Mouse (Mus musculus) testis, postnatal 10 days (tissue): Measurements from ENCODE around the gene Pax8.

Experiments
- DNase-seq: peaks from one replicate; pipeline ENCODE4 v3.0.0; 2021; ENCODE audit warnings: low spot score

Pax8 gene

DNA sequence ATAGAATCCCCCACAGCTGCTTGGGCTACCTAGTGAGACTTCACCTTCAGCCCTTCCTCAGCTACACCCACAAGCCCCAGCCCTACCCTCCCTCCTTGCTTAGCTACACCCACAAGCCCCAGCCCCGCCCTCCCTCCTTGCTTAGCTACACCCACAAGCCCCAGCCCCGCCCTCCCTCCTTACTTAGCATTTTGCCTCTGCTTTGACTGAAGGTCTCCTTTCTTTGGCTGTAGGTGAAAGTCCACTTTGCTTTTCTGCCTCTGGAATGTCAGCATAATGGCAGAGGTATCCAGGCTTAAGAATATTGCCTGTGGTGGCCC, 14.6 kb downstream of the Pax8 start:
- DNase-seq, result no peak

DNA sequence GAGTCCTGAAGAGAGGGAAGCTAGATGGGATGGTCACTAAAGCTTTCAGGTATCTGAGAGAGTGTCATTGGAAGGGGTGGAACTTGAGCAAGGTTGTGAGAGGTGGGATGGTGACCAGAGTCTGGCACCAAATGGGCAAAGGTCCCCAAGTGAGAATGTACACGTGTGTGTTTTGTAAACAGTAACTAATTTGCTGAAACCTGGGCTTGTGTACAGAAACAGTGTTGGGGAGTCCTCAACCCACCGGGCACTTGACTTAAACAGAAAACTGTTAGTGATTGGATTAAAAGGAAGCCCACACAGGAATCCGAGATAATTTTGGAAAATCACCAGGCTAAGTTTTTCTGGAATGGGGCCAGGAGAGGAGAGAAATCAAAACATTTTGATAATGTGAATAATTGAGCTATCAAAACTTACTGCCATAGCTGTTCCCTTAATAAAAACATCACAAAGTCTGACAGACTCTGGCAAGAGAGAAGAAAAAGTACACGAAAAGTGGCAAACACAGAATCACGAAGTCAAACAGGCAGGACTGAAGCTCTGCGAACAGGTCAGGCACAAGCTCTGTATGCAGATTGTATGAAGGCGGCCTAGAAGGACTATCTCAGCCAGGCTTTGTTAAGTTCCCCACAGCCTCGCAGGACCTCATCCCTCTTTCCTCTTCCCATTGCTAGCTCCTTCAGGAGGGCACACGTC, 15.1 kb downstream of the Pax8 start:
- no peak for DNase-seq

DNA sequence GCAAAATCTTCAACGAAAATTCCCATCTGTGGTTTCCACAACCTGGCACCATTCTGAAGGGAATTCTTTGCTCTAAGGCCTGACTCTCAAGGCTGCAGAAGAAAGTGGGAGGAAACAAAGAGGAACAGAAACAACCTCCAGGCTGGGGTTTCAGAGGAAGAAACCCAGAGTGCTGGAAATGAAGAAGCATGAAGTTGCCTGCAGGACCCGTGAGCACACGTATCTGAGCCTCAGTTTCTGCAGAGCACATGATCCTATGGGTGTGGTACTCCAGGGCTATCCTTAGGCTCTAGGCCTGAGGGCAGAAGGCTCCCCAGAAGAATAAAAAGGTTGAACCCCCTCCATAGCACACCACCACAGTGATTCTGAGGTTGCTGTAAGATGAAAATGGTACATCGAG, 18.6 kb downstream of the Pax8 start:
- DNase-seq, result no peak

DNA sequence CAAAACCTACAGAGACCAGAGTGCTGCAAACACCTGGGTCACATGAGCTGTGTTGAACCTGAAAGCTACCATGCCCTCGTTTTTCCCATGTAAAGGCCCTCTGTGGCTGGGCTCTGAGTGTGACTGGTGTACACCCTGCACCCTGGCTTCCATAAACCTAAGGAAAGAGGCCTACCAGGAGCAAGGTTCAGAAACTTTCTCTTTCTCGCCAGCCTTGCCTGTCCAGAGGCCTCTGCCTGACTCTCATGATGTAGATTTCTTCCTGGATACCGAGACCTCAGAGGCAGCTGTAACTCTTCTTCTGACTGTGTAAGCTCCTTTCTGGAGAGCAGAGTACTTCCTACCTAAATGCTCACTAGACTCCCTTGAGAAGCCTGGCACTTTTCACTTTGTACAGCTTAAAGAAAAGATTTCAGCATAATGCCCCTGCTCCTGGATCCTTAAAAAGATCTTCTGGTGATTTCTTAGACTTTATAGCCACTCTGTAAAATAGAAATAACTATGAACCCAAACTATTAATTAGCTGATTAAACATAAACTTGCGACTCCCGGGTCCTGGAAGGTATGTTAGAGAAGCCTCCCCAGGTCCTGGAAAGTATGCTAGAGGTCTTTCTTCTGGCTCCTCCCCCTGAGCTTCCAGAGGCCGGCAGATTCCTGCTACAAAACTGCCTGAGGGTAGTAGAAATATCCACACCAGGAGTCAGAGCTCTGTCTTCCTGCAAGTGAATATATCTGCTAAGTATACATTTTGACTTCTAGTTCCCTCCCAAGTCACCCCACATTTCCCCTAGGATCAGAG, 20.1 kb downstream of the Pax8 start:
- no peak for DNase-seq

DNA sequence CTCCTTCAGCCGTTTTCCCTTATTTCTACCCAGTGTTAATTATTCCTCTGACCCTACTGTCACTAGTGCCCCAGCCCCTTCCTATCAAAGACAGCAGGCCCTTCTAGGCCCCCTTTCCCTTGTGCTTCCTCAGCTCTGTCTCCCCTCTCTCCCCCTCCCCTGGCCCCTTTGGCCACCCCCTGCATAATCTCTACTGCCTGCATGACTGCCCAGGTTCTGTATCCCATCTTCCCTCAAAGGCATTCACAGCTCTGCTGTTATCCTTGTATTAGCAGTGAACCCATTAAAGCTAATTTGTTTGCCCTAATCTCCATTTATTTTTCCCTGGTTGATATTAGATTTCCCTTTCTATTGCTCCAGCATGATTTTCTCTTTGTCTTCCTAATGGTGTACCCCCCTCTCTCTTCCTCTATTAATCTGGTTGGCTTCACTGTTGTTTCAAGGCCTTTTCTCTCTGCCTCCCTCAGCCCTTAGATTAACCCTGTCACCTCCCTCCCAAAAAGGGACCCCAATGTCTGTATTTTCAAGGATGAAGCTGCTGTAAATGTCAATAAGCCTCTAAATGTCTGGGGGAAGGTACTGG, 20.9 kb downstream of the Pax8 start:
- no peak for DNase-seq

DNA sequence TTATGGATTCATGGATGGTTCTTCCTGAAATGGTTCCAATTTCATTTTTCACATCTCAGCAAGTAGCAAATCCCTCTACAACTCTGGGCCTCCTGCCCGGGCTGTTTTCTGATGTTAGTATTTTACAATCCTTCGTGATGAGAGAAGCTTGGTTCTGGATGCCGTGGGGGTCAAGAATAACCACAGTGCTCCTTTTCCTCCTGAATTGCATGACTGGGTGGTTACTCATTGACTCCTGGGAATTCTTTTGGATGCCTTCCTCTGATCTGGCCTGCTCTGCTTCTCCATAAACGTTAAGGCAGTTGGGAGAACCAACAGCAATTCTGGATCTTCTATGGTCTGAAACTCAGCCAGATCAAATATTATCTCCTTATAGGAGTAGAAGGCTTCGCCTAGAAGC, 22.2 kb downstream of the Pax8 start:
- DNase-seq, result no peak

DNA sequence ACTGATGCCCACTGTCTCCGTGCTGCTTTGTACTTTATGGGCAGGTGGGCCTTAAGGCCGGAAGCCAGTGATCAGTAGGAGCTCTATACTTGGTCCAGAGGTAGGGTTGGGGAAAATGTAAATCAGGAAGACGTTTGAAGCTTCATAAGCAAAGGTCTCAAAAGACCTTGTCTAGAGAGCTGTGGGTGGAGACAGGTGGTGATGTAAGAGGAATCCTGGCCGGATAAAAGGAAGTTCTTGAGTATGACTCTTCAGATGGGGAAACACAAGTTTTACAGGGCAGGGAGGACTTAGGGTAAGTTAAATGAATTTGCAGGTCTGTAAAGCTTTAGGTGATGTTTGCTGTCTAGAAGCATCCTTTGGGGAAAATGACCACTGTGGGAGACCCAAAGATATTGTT, 26.3 kb downstream of the Pax8 start:
- no peak for DNase-seq

DNA sequence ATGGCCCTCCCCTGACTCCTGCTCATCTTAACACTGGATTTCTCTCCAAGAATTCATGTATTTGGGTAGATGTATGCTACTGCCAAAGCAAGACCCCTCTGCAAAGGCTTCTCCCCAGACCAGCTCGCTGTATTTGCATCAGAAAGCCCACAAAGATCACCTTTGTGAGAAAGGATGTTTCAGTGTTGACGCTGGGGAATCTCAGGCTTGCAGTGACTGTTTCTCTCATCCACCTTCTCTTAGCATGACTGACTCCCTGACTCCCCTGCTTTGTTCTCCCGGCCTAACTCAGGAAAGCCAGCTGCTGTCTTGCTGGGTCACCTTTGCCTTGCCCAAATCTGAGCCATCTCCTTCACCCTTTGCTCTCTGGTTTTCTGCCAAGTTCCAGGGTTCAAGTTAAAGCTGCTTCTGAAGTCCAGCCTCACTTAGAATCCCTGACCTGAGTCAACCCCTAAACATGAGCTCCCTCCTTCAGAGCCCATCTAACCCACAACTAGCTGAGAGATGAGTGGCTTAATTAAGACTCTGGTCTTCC, 32.1 kb downstream of the Pax8 start:
- DNase-seq, result no peak

DNA sequence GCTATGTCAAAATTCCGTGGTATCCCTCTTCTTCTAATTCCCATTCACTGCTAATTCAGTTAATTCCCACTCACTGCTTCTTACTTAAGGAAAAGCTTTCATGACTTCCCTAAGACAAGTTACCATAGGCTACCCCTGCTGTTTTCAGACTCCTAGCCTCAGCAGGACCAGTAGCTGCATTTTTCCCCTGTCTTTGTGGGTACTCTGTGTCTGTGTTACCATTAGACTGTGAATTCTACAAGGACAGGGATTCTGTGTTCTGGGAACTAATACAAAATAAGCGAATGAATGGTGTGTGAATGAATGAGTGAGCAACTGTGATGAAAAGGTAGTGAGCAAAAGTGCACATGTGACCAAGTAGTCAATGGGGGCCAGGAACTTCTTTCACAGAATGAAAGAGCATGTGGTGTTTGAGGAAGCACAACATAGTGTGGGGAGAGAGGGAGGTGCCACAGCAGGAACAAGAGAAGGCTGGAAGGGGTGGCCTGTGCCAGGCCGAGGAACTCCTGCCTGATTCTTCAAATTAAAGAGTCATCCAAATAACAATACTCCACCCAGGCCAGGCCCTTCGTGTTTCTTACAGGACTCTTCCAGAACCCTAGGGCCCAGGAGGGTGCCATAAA, 33.0 kb downstream of the Pax8 start:
- no peak for DNase-seq

DNA sequence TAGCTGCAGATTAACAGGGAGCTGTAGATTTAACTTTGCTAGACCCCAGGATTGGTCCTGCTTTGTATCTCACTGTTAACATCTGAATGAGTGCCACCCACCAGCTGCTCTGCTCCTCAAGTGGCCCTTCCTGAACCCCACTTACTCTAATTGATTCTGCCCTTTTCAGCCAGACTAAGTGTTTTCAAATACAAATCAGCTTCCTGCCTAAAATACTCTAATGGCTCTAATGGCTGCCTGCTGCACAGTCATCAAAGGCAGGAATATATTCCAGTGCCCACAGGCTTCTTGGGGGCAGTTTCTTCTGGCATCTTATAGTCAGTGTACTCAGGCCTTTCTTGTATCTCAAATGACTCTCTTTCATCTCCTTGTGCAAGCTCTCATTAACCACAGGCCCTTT, 33.5 kb downstream of the Pax8 start:
- DNase-seq, result no peak

DNA sequence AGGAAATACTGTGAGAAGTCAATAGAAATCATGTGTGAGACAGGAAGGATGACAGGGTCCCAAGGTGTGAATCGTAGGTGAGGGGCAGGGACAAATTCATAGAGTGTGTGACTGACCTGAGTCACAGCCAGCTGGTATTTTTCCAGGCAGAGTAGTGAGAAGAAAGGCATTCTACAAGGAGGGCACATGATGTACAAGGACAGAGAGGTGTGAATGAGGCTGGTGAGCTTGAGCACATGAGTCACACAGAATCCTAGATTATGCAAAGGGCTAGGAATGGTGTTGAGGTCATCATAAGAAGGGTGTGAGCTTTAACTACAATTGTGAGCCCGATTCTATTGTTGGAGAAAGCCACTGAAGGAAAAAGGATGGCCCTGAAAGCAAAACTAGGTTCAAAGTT, 35.3 kb downstream of the Pax8 start:
- DNase-seq, result no peak

DNA sequence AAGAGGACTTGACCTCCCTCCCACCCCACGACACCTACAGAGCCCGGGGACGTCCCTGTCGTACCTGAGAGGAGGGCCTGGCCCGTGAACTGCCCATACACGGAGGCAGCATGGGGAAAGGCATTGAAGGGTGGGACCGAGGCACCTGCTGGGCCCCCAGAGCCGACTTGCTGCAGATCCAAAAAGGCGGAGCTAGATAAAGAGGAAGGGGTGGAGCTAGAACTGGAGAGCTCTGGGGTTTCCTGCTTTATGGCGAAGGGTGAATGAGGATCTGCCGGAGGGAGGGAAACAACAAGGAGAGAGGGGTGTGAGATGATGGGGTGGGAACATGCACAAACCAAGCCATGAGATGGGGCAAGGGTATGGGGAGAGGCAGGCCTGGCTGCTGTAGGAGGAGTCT, 39.7 kb downstream of the Pax8 start:
- DNase-seq, result no peak

DNA sequence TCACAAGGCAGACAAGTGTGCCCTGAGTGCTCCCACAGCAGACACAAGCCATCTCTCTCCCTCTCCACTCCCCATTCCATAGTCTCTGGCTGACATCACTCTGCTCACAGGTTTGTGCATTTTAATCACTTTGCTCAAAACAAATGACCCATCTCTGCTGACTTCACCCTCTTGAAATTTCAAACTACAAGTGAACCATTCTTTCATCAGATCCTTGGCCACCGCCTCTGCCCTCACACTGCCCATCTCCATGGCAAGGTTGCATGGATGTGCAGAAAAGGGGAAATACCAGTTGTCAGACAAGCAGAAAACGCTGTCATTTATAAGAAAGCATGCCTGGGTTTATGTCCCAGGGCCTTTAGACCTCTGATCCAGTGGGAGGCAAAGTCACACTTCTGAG, 40.7 kb downstream of the Pax8 start:
- no peak for DNase-seq

DNA sequence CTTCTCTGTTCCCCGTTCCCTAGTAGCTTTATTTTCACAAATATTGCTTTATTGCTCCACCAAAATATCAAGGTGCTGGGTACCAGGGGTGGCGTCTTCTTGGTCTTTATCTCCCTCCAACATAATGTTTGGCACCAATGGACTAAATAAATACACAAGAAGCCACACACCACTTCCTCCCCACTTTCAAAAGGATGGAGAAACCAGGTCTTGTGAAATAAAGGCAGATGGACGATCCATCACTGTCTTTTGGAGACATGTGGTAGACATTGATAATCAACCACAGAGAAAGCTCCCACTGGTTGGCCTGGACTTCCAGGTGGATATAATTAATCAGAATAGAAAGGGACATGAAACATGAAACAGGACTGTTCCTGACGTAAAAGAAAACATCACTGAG, 45.6 kb downstream of the Pax8 start:
- no peak for DNase-seq

DNA sequence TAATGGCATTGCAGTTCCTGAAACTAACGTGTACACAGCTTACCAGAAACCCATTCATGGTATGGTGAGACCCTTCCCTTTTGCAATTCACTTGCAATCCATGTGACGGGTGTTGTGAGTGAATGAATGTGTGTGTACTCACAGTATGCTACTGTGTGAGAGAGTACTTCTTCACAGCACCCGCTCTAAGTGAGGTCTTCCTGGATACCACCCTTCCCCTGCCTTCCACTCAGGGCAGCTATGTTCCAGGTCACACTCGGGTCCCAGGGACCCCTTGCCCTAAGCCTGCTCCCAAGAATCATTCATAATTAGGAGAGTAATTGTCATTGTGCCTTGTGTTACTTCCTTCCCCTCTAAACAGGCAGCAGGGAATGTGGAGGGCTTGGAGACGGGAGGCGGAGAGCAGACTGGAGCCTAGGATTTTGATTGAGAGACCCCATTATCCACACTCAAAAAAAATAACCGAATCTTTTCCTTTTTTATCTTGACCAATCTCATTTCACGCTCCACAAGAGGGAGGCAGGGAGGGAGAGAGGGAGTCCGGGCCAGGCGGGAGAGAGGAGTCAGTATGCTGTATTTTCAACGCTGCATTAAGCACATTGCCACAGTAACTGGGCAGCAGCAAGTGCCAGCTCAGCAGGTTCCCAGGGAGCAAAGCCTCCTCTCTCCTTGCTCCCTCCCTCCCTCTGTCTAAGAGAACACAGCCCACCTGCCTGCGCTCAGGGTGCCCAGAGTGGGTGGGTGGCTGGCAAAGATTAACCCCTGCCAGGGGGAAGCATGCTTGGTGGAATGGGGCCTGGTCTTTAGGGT, 47.3 kb downstream of the Pax8 start:
- DNase-seq, result no peak

DNA sequence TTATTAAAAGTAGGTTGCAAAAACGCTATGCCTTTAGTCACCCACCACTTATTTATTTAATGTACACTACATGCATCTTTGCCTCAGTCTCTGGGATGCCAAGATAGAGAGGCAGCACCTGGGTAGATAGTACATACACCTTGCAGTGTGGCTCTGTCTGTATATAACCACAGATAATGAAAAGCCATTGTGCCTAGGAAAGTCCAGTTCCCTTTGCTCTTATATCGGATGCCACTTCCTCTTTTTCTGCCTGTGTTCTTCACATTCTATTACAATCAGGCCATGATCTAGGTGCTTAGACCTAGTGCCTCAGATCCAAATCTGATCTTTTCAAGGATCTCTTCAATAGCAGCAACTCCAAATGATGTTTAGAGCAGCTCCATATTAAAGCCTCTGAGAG, 49.8 kb downstream of the Pax8 start:
- DNase-seq, result no peak

DNA sequence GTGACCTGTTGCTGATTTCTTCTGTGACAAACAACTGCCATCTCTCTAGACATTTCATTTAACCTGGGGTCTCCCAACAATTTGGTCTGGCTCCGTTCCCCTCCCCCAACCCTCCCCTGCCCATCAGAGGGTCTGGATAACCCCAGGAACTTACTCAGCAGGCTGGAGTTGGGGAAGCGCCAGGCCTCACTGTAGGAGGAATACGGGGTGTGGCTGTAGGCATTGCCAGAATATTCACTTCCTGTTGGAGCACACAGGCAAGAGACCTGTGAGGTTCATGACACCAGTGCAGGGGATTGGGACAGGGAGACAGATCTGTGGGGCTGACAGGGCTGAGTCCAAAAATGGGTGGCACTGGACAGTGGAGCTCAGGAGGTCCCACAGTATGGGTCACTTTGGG, 52.6 kb downstream of the Pax8 start:
- no peak for DNase-seq

DNA sequence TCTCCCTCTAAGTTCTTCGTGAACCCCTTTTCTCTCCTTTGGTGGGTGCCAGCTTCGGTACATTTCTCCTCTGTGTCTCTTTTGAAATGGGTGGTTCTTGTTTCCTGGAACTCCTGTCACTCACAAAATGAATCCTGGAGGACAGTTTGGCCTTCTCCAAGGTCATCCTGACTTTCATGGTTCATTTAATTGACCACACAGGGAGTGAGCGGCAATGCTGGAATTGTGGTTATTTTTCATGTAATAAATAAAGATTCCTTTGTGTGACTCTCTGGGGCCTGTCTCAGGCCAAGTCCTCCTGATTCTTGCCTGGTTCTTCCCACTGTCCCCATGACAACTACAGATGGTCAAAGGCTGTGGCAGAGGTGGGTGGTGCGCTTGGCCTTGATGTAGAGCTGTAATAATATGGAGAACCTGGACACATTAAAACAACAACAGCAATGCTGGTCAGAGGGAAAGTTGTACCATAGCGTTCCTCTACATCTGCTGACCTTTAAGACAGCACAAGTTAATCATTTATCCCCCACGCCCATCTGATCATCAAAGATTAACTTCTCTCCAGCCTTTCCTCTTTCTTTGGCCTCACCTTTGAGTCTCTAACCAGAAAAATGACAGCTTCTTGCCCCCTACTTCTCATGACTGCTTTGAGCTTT, 54.1 kb downstream of the Pax8 start:
- no peak for DNase-seq

DNA sequence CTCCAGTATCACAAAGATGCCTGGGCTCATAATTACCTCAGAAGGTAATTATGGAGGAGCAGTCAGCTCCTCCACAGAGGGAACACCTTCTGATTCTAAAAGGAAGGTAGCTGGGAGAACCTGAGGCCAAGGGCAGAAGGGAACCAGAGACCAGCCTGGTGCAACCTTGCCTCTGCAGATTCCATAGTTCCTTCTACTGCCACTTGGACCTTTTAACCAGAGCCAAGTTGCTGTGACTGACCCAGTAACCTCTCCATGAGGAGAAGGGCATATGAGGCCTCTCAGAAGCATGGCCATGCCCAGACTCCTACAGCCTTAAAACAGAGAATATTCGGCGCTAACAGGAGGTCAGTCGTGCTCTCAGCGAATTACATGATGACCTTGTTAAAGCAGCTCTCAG, 57.8 kb downstream of the Pax8 start:
- DNase-seq, result no peak

DNA sequence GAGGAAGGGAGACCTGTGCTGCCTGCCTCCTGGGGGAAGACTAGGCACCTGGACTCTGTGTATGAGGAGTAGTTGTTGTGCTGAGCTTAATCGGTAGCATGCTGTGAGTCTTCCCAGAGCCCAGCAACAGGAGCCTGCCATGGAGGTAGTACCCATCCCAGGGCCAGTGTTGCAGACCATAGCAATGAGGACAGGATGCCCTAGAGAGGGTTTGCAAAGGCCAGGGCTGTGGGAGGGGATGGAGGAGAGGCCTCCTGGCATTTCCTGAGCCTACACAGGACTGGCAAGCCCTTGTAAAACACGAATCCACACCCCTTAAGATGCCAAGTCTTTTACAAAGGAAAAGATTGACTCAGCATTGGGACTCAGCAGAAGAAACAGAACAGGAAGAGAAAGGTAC, 58.3 kb downstream of the Pax8 start:
- no peak for DNase-seq

DNA sequence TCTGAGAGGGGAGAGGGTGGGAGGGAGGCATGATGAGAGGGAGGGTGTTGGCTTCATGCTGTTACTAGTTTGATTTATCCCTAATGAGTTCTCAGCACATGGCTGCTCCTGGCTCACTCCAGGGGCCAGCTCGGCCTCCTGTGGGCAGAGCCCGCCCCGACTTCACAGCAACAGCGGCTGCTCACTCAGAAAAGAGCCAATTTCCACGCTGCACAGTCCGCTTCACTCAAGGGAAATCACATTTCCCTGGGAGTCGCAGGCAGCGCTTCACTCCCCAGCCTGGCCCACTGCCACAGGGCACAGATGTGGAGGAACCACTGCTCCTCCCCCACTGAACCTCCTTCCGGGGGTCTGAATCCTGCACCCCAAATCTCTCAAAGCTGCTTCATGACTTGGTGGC, 58.7 kb downstream of the Pax8 start:
- peak; percentile 54 for DNase-seq

DNA sequence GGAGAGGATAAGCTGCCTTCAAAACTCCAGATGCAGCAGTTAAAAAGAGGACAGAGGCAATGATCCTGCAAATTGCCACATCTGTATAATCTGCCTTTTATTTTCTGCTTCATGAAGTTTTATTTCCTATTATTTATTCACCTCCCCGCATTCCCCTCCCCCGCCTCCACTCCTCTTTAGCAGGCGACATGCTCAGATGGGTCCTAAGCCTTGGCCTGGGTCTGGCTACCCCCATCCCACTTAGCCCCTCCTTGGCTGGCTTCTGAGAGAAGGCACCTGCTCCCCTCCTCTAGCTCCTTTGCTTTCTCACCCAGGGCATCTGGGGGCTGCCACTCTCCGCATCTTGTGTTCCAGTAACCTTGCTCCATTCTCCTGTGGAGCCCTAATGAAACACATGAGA, 61.7 kb downstream of the Pax8 start:
- DNase-seq, result no peak
